Mouse (Mus musculus) E14TG2a.4 (cell line): ENCODE results near the gene Pex11g.

Experiments
- CTCF ChIP-seq: conservative IDR thresholded peaks from 2 replicates; pipeline ENCODE4 v1.5.1; 2014; ENCODE audit warnings: low read length
- POU5F1 ChIP-seq: IDR thresholded peaks from 2 replicates; pipeline ENCODE4 v1.6.1; 2014; ENCODE audit warnings: low read length, borderline replicate concordance

- TF ChIP-seq CTCF = no peak
- TF ChIP-seq POU5F1 = no peak
These were observed 49.6 kb upstream of the Pex11g start for GRCm38 (mm10) chr8:3517117-3517495.
